Mouse (Mus musculus): ENCODE results near the gene Gpa33. TPM values are rescaled to one million over a fixed set of nuclear protein-coding genes. Genes with fewer than 3 reads are reported as not detected.

Gpa33 gene
- total and polyA plus RNA-seq, 3 experiments, result 0.04 TPM; not detected in 2

- peaks cover 0 to 5% of the 10 kb centered on the region in 2 experiments; a peak in 1 of 4 replicates for H3K4me1 ChIP-seq (ENCODE audit: control insufficient read depth in 1 of 2, insufficient read depth in 2 of 2)
- no peaks in the 10 kb centered on the region for H3K79me2 ChIP-seq (replicated peaks; ENCODE audit: control insufficient read depth, extremely low read depth, insufficient read depth, poor library complexity, severe bottlenecking)
- no peaks in the 10 kb centered on the region for H3K36me3 ChIP-seq (replicated peaks in 1 of 2; ENCODE audit: control insufficient read depth in 1 of 2, insufficient read depth in 1 of 2, low read length in 1 of 2)
- no peaks in the 10 kb centered on the region for H3K9me3 ChIP-seq (replicated peaks; ENCODE audit: low read length)
- H3K4me2 ChIP-seq (ENCODE audit: insufficient read depth, low read depth, poor library complexity, severe bottlenecking), result no peak overlapping the region
- TF ChIP-seq CTCF (conservative IDR thresholded peaks at IDR 0.05 in 1 of 2, IDR thresholded peaks at IDR 0.05 in 1 of 2; ENCODE audit: low read depth in 2 of 2, low read length in 2 of 2), result no peak
- no peak for TF ChIP-seq PAX5 (IDR thresholded peaks at IDR 0.05; ENCODE audit: low read length)
- TF ChIP-seq MYC (IDR thresholded peaks at IDR 0.05; ENCODE audit: low read depth, low read length), result no peak
- TF ChIP-seq MAX (IDR thresholded peaks at IDR 0.05; ENCODE audit: low read length), result no peak
- TF ChIP-seq CHD1 (IDR thresholded peaks at IDR 0.05; ENCODE audit: low read depth, low read length), result no peak
- TF ChIP-seq USF1 (IDR thresholded peaks at IDR 0.05; ENCODE audit: low read depth, low read length), result no peak
- in situ Hi-C loops (cut with MboI; ENCODE audit: low pct_ligation_motif_present, low pct_unique_long_range_greater_than_20kb, low sequenced_read_pairs) (no loop called here), dilution Hi-C loops (cut with MboI; ENCODE audit: extremely low pct_ligation_motif_present, extremely low pct_unique_long_range_greater_than_20kb, low sequenced_read_pairs) (no loop called here)
- DNase-seq (ENCODE audit: extremely low read depth), result no peak
- H3K4me3 ChIP-seq (replicated peaks in 1 of 3; ENCODE audit: low read depth in 2 of 3, low read length in 2 of 3, poor library complexity in 1 of 3), result no peak overlapping the region
- no peaks in the 10 kb centered on the region for H3K27me3 ChIP-seq (replicated peaks)
- H3K27ac ChIP-seq (ENCODE audit: insufficient read depth, low read depth), result no peak overlapping the region
- no peak overlapping the region for H3K9ac ChIP-seq (ENCODE audit: insufficient read depth, low read depth)
Observed at GRCm38 (mm10) chr1:166185357-166185756, 55.3 kb downstream of the Gpa33 start.

DNA sequence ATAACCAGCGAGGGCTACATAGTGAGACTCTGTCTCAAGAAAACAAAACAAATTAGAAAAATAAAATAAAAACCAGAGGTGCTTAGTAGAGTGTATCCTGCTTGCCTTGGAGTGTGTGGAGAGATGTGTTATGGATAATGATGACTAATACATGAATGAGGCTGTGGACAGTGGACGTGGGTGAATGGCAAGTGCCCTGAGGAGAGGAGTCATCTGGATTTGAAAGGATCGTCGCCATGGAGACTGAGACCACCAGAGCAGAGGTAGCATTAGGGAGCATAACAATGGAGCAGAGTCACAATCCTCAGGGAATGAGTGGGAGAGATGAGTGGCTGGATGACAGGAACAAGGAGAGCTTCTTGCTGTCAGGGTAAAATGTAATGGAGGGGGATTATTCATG lies 59.8 kb downstream of the Gpa33 start:
- dilution Hi-C loops (cut with MboI; ENCODE audit: extremely low pct_ligation_motif_present, extremely low pct_unique_long_range_greater_than_20kb, low sequenced_read_pairs) (no loop called here), in situ Hi-C loops (cut with MboI; ENCODE audit: low pct_ligation_motif_present, low pct_unique_long_range_greater_than_20kb, low sequenced_read_pairs) (no loop called here)
- Histone ChIP-seq H3K4me1 (ENCODE audit: control insufficient read depth in 1 of 2, insufficient read depth in 2 of 2) (no peaks in the 10 kb centered on the region), H3K36me3 (replicated peaks in 1 of 2; ENCODE audit: control insufficient read depth in 1 of 2, insufficient read depth in 1 of 2, low read length in 1 of 2) (no peaks in the 10 kb centered on the region), H3K27ac (ENCODE audit: insufficient read depth, low read depth) (no peak overlapping the region), H3K4me3 (replicated peaks in 1 of 3; ENCODE audit: low read depth in 2 of 3, low read length in 2 of 3, poor library complexity in 1 of 3) (no peak overlapping the region), H3K4me2 (ENCODE audit: insufficient read depth, low read depth, poor library complexity, severe bottlenecking) (no peak overlapping the region), H3K9ac (ENCODE audit: insufficient read depth, low read depth) (no peak overlapping the region), H3K27me3 (replicated peaks) (no peaks in the 10 kb centered on the region), H3K9me3 (replicated peaks; ENCODE audit: low read length) (no peaks in the 10 kb centered on the region), H3K79me2 (replicated peaks; ENCODE audit: control insufficient read depth, extremely low read depth, insufficient read depth, poor library complexity, severe bottlenecking) (no peaks in the 10 kb centered on the region)
- TF ChIP-seq HCFC1 (IDR thresholded peaks at IDR 0.05; ENCODE audit: low read depth, low read length) (no peak), MAX (IDR thresholded peaks at IDR 0.05; ENCODE audit: low read length) (no peak), EP300 (IDR thresholded peaks at IDR 0.05; ENCODE audit: low read length) (no peak), RCOR1 (conservative IDR thresholded peaks at IDR 0.05; ENCODE audit: low read depth, low read length) (no peak), SIN3A (IDR thresholded peaks at IDR 0.05; ENCODE audit: low read length) (no peak), ZKSCAN1 (IDR thresholded peaks at IDR 0.05; ENCODE audit: borderline replicate concordance, low read depth, low read length) (no peak), PAX5 (IDR thresholded peaks at IDR 0.05; ENCODE audit: low read length) (no peak), TBP (conservative IDR thresholded peaks at IDR 0.05; ENCODE audit: low read depth, low read length) (no peak), USF1 (IDR thresholded peaks at IDR 0.05; ENCODE audit: low read depth, low read length) (no peak), MAZ (IDR thresholded peaks at IDR 0.05; ENCODE audit: low read depth, low read length) (no peak), USF2 (conservative IDR thresholded peaks at IDR 0.05; ENCODE audit: low read depth, low read length) (no peak), TCF12 (IDR thresholded peaks at IDR 0.05; ENCODE audit: low read depth, low read length) (no peak), BHLHE40 (IDR thresholded peaks at IDR 0.05; ENCODE audit: low read depth, low read length) (no peak), IRF4 (IDR thresholded peaks at IDR 0.05; ENCODE audit: low read depth, low read length) (no peak), ZNF384 (IDR thresholded peaks at IDR 0.05; ENCODE audit: low read depth, low read length) (no peak)
- no peak for DNase-seq (ENCODE audit: extremely low read depth)

Data from CH12.LX (cell line).